ENCODE assay signal across 8 mouse cellular contexts in genomic region chr16:33934701-33935406, GRCm38 (mm10). TPM values are rescaled to one million over a fixed set of nuclear protein-coding genes. Genes with fewer than 3 reads are reported as not detected.
DNase-seq lines count a peak whose midpoint lies in the region; ATAC-seq and TF ChIP-seq lines count a peak whose summit lies in the region.

No protein-coding gene starts in this region.

- H3K9ac ChIP-seq in neural tube, embryonic 14.5 days (replicated peaks; ENCODE audit: low read depth, low read length), result no peak overlapping the region

- H3K9me3 ChIP-seq in neural tube, embryonic 14.5 days (ENCODE audit: control insufficient read depth, low read length), result no peaks in the 10 kb centered on the region

- WGBS in neural tube, embryonic 14.5 days, result 57% methylated on average over 5 of the region's 5 CpGs

- H3K4me3 ChIP-seq in neural tube, embryonic 14.5 days (ENCODE audit: low read depth, low read length), result no peak overlapping the region

- no peaks in the 10 kb centered on the region for H3K27me3 ChIP-seq in neural tube, embryonic 14.5 days (ENCODE audit: control insufficient read depth, insufficient read depth, low read length)

- intact Hi-C loops in gastrocnemius, postnatal 36 days (cut with DNase I), result no loop called here

- H3K27ac ChIP-seq in neural tube, embryonic 14.5 days (ENCODE audit: low read depth, low read length), result 0 out of 2 replicates have a peak overlapping the region, but pooled peaks have one; percentile 7

- H3K4me1 ChIP-seq in neural tube, embryonic 14.5 days (ENCODE audit: control insufficient read depth, insufficient read depth, low read length), result no peaks in the 10 kb centered on the region

- no peaks in the 10 kb centered on the region for H3K36me3 ChIP-seq in neural tube, embryonic 14.5 days (ENCODE audit: control insufficient read depth, insufficient read depth, low read length)

- H3K4me2 ChIP-seq in neural tube, embryonic 14.5 days (ENCODE audit: low read depth, low read length), result no peak overlapping the region

- TF ChIP-seq POLR2A in brain, embryonic 14.5 days (IDR thresholded peaks at IDR 0.05; ENCODE audit: borderline replicate concordance, extremely low read depth, insufficient read depth, insufficient read length, poor library complexity, severe bottlenecking), result no peak

- no peak for TF ChIP-seq CTCF in brain, embryonic 14.5 days (IDR thresholded peaks at IDR 0.05; ENCODE audit: borderline replicate concordance, extremely low read depth, insufficient read depth, insufficient read length)

- ATAC-seq in neural tube, embryonic 14.5 days (ENCODE audit: low read depth), result no peak

- DNase-seq in heart, adult 11 months, result peak; percentile 96
- DNase-seq in heart, adult 8-10 months (ENCODE audit: low spot score), result no peak
- DNase-seq in brain, embryonic 14.5 days (ENCODE audit: low read depth), result peak; percentile 95
- peak; percentile 61 for DNase-seq in heart, postnatal 4 days
- peak; percentile 43 to 51 for DNase-seq in layer of hippocampus, postnatal 14 days (ENCODE audit: low spot score in 2 of 2)
- no peak for DNase-seq in ovary, adult 18-20 months (ENCODE audit: low spot score)
- no peak for DNase-seq in gastrocnemius, postnatal 36 days

RNA-seq across cellular contexts. Expression of gene Umps, which starts 32.0 kb away (rescaled TPM):
- 1 to 10 TPM; 7.9 to 9.1 (median 8.3) TPM for total RNA-seq in heart, adult 8-10 months (2022)
- 17.6 and 18.8 TPM in 2 replicates for polyA plus RNA-seq in brain, embryonic 14.5 days (2012; rRNA removed)
- 10 to 100 TPM; 17.0 to 18.1 TPM for total RNA-seq in heart, postnatal 4 days (2021)
- 10 to 100 TPM; 15.1 to 16.6 TPM for total RNA-seq in layer of hippocampus, postnatal 14 days (2021)
- 24.5 and 25.5 TPM in 2 replicates for polyA plus RNA-seq in neural tube, embryonic 14.5 days (2014; fragmentation: Nextera tagmentation; extraction: Ambion mirVana)
- 1 to 10 TPM; 4.9 to 5.6 TPM for total RNA-seq in gastrocnemius, postnatal 36 days (2021)

Comparison
In these comparisons a context has a peak if more than half of its experiments do, and no peak if none do; other contexts are left out.
1. DNase-seq: peak in heart, adult 11 months (single experiment), brain, embryonic 14.5 days (single experiment), heart, postnatal 4 days (single experiment) and layer of hippocampus, postnatal 14 days (2 of 2); none in heart, adult 8-10 months (single experiment), ovary, adult 18-20 months (single experiment) and gastrocnemius, postnatal 36 days (0 of 2).